Mouse (Mus musculus) cerebellum, adult 2 months (tissue): ENCODE data around the gene Terb1. TPM values are rescaled to one million over a fixed set of nuclear protein-coding genes. Genes with fewer than 3 reads are reported as not detected.

Source experiments
- DNase-seq, 2 experiments: peaks; one replicate each; pipeline ENCODE4 v3.0.0; 2021
- H3K27ac ChIP-seq: fragments of 200-500 bp; 2 replicates; pipeline ENCODE4 v1.5.1; 2012; ENCODE audit warnings: low read length, control low read depth, inconsistent platforms; ENCODE audit not compliant: insufficient read depth
- H3K27me3 ChIP-seq: fragments of 200-500 bp; 2 replicates; pipeline ENCODE4 v1.6.1; 2012; ENCODE audit warnings: inconsistent platforms, mild to moderate bottlenecking, low read length, moderate library complexity; ENCODE audit not compliant: control insufficient read depth, insufficient read depth
- H3K4me1 ChIP-seq: fragments of 200-500 bp; 2 replicates; pipeline ENCODE4 v1.6.1; 2011; ENCODE audit warnings: low read length; ENCODE audit not compliant: control insufficient read depth, insufficient read depth
- H3K4me3 ChIP-seq: fragments of 200-500 bp; replicated peaks from 2 replicates; pipeline ENCODE3; 2011; ENCODE audit warnings: mild to moderate bottlenecking, low read depth, low read length, control low read depth; ENCODE audit not compliant: insufficient read depth
- CTCF ChIP-seq: fragments of 200-500 bp; IDR thresholded peaks from 2 replicates; pipeline ENCODE4 v1.5.1; 2011; ENCODE audit warnings: low read depth, mild to moderate bottlenecking, control low read depth, low read length, moderate library complexity, borderline replicate concordance; ENCODE audit not compliant: insufficient read depth
- POLR2A ChIP-seq: fragments of 200-500 bp; IDR thresholded peaks from 2 replicates; pipeline ENCODE4 v1.6.1; 2011; ENCODE audit warnings: low read length, control low read depth, borderline replicate concordance; ENCODE audit not compliant: insufficient read depth
- WGBS: fragments of 180-500 bp; shearing (Covaris S2); methylation state at CpG from one replicate; pipeline ENCODE4 v1.1.7; 2018; 5-methylcytosine and 5-hydroxymethylcytosine counted together
- polyA plus RNA-seq: library from polyadenylated mRNA; depleted of rRNA; stranded (reverse); fragments of >200 nt; gene quantifications from 2 replicates; pipeline ENCODE4 v1.2.3, GENCODE M21; 2012; rRNA removed

Gene Terb1
- polyA plus RNA-seq: 0.23 and 0.40 TPM in 2 replicates

GRCm38 (mm10) chr8:104509061-104510006 lies at the start of gene Terb1:
TSS of gene Terb1 (minus strand) at chr8:104509910.
- Histone ChIP-seq H3K27me3 (no peaks in the 10 kb centered on the region), H3K27ac (no peak within 1 kb of the TSS; the same call in 1 of the 2 replicates), H3K4me1 (peaks cover 2% of the 10 kb centered on the region; the same call in 1 of the 2 replicates), H3K4me3 (peak within 1 kb of the TSS; percentile 73)
- WGBS: 1% methylated on average over 64 of the region's 64 CpGs
- peak; percentile 46 to 57 for DNase-seq
- 0 out of 2 replicates have a peak, but pooled peaks have one; percentile 28 for TF ChIP-seq POLR2A
- no peak for TF ChIP-seq CTCF

GRCm38 (mm10) chr8:104557226-104557625 lies 47.5 kb upstream of the Terb1 start:
- H3K27ac ChIP-seq: no peak overlapping the region
- WGBS: 91% methylated on average over 7 of the region's 7 CpGs
- DNase-seq: no peak
- no peaks in the 10 kb centered on the region for H3K27me3 ChIP-seq
- TF ChIP-seq POLR2A (no peak), CTCF (no peak)
- no peaks in the 10 kb centered on the region for H3K4me1 ChIP-seq
- H3K4me3 ChIP-seq: no peak overlapping the region

GRCm38 (mm10) chr8:104555191-104555590 lies 45.5 kb upstream of the Terb1 start:
- no peak for DNase-seq
- H3K27ac ChIP-seq: no peak overlapping the region
- WGBS: 58% methylated on average over 4 of the region's 4 CpGs
- no peak overlapping the region for H3K4me3 ChIP-seq
- H3K4me1 ChIP-seq: no peaks in the 10 kb centered on the region
- H3K27me3 ChIP-seq: no peaks in the 10 kb centered on the region
- TF ChIP-seq CTCF (no peak), POLR2A (no peak)

GRCm38 (mm10) chr8:104543440-104544045 lies 33.8 kb upstream of the Terb1 start:
- DNase-seq: no peak
- no peaks in the 10 kb centered on the region for H3K27me3 ChIP-seq
- no peak overlapping the region for H3K27ac ChIP-seq
- 91% methylated on average over 8 of the region's 8 CpGs for WGBS
- no peak overlapping the region for H3K4me3 ChIP-seq
- peaks cover 15% of the 10 kb centered on the region for H3K4me1 ChIP-seq
- TF ChIP-seq POLR2A: no peak
- TF ChIP-seq CTCF: no peak

- 2% methylated on average over 11 of the region's 11 CpGs for WGBS
- peak overlapping the region; percentile 35 for H3K27ac ChIP-seq
- H3K27me3 ChIP-seq: no peaks in the 10 kb centered on the region
- H3K4me3 ChIP-seq: peak overlapping the region; percentile 58
- TF ChIP-seq POLR2A (0 out of 2 replicates have a peak, but pooled peaks have one; percentile 26), CTCF (no peak)
- peak; percentile 64 to 69 for DNase-seq
- peaks cover 15% of the 10 kb centered on the region for H3K4me1 ChIP-seq
Observed at GRCm38 (mm10) chr8:104542160-104542559, 32.5 kb upstream of the Terb1 start.

- TF ChIP-seq CTCF (no peak), POLR2A (no peak)
- WGBS: 14% methylated on average over 8 of the region's 8 CpGs
- H3K27me3 ChIP-seq: no peaks in the 10 kb centered on the region
- peaks cover 15% of the 10 kb centered on the region for H3K4me1 ChIP-seq
- H3K27ac ChIP-seq: no peak overlapping the region
- no peak for DNase-seq
- peak overlapping the region; percentile 58 for H3K4me3 ChIP-seq
Observed at GRCm38 (mm10) chr8:104541515-104541880, 31.8 kb upstream of the Terb1 start.

- H3K4me3 ChIP-seq: peak overlapping the region; percentile 58
- peak overlapping the region; percentile 49; the same call in 1 of the 2 replicates for H3K27ac ChIP-seq
- no peak for TF ChIP-seq POLR2A
- TF ChIP-seq CTCF: no peak
- peak; percentile 55 to 69 for DNase-seq
- no peaks in the 10 kb centered on the region for H3K27me3 ChIP-seq
- under 1% methylated on average over 76 of the region's 76 CpGs for WGBS
- H3K4me1 ChIP-seq: peaks cover 15% of the 10 kb centered on the region
Observed at GRCm38 (mm10) chr8:104540710-104541514, 31.2 kb upstream of the Terb1 start.
